Mouse (Mus musculus): ENCODE data around the gene Zfp541.

GRCm38 (mm10) chr7:16049576-16049915 lies 12.1 kb upstream of the Zfp541 start:
- TF ChIP-seq POLR2A (IDR thresholded peaks at IDR 0.05; ENCODE audit: borderline replicate concordance, control insufficient read depth, low read depth, low read length) (no peak), CTCF (IDR thresholded peaks at IDR 0.05; ENCODE audit: control insufficient read depth, insufficient read depth, low read length) (no peak)
